Mouse (Mus musculus) stomach, embryonic 16.5 days (tissue): ENCODE measurements at regions not wholly inside any gene's neighbourhood (a gene's known extent, or its start where the extent isn't known, plus 50 kb on each side); places are given as distances from the start of the nearest gene placed in this dataset.

Source experiments
- ATAC-seq: fragments of 200-750 bp; cut with Nextera tagmentation; 2 replicates; pipeline ENCODE4 v1.8.0; 2017; ENCODE audit warnings: moderate number of reproducible peaks, moderate TSS enrichment; ENCODE audit not compliant: insufficient read depth, low FRiP score
- H3K27ac ChIP-seq: fragments of 300-500 bp; sonication (generic); 2 replicates; pipeline ENCODE4 v1.5.1; 2014; ENCODE audit warnings: low read length
- H3K27me3 ChIP-seq: fragments of 300-500 bp; sonication (generic); 2 replicates; pipeline ENCODE4 v1.6.1; 2014; ENCODE audit warnings: low read length, control low read depth, mixed read lengths; ENCODE audit not compliant: control insufficient read depth, insufficient read depth
- H3K36me3 ChIP-seq: fragments of 300-500 bp; sonication (generic); 2 replicates; pipeline ENCODE4 v1.6.1; 2014; ENCODE audit warnings: low read length; ENCODE audit not compliant: control insufficient read depth, insufficient read depth
- H3K4me1 ChIP-seq: fragments of 300-500 bp; sonication (generic); 2 replicates; pipeline ENCODE4 v1.6.1; 2014; ENCODE audit warnings: low read length, control low read depth, mixed read lengths; ENCODE audit not compliant: control insufficient read depth, insufficient read depth
- H3K4me2 ChIP-seq: fragments of 300-500 bp; sonication (generic); 2 replicates; pipeline ENCODE4 v1.6.1; 2014; ENCODE audit warnings: low read depth, low read length, mixed read lengths
- H3K4me3 ChIP-seq: fragments of 300-500 bp; sonication (generic); replicated peaks from 2 replicates; pipeline ENCODE4 v1.5.1; 2014; ENCODE audit warnings: mild to moderate bottlenecking, low read length
- H3K9ac ChIP-seq: fragments of 300-500 bp; sonication (generic); 2 replicates; pipeline ENCODE4 v1.6.1; 2014; ENCODE audit warnings: low read length
- H3K9me3 ChIP-seq: fragments of 300-500 bp; sonication (generic); replicated peaks from 2 replicates; pipeline ENCODE4 v1.6.1; 2016; ENCODE audit warnings: low read length, control low read depth; ENCODE audit not compliant: control insufficient read depth
- WGBS: fragments of 180-500 bp; shearing (Covaris S2); extraction: QIAGEN DNeasy Blood & Tissue Kit; methylation state at CpG from one replicate; pipeline ENCODE4 v1.1.7; 2014; 5-methylcytosine and 5-hydroxymethylcytosine counted together

- H3K9ac ChIP-seq = no peak overlapping the region
- no peaks in the 10 kb centered on the region for H3K27me3 ChIP-seq
- H3K9me3 ChIP-seq = no peaks in the 10 kb centered on the region
- 65% methylated on average over 1 of the region's 1 CpGs for WGBS
- H3K4me2 ChIP-seq = no peak overlapping the region
- H3K4me3 ChIP-seq = no peak overlapping the region
- no peaks in the 10 kb centered on the region for H3K36me3 ChIP-seq
- H3K27ac ChIP-seq = no peak overlapping the region
- peaks cover 6% of the 10 kb centered on the region for H3K4me1 ChIP-seq
- no peak for ATAC-seq
These were observed 96.6 kb upstream of the Jun start for GRCm38 (mm10) chr4:95148665-95149064.

GRCm38 (mm10) chr4:95151678-95152077, 99.7 kb upstream of the Jun start:
- Histone ChIP-seq H3K4me3 (no peak overlapping the region), H3K9ac (no peak overlapping the region), H3K27ac (no peak overlapping the region), H3K27me3 (no peaks in the 10 kb centered on the region), H3K4me2 (no peak overlapping the region), H3K36me3 (no peaks in the 10 kb centered on the region), H3K9me3 (no peaks in the 10 kb centered on the region), H3K4me1 (peaks cover 17% of the 10 kb centered on the region)
- ATAC-seq = no peak
- WGBS = 91% methylated on average over 8 of the region's 8 CpGs

GRCm38 (mm10) chr4:95152431-95153115, 100.6 kb upstream of the Jun start:
- Histone ChIP-seq H3K4me3 (no peak overlapping the region), H3K27ac (no peak overlapping the region), H3K36me3 (no peaks in the 10 kb centered on the region), H3K4me2 (no peak overlapping the region), H3K4me1 (peaks cover 20% of the 10 kb centered on the region), H3K9me3 (no peaks in the 10 kb centered on the region), H3K9ac (no peak overlapping the region), H3K27me3 (no peaks in the 10 kb centered on the region)
- no peak for ATAC-seq
- 75% methylated on average over 4 of the region's 4 CpGs for WGBS

GRCm38 (mm10) chr4:95153737-95154287, 101.8 kb upstream of the Jun start:
- Histone ChIP-seq H3K9me3 (no peaks in the 10 kb centered on the region), H3K4me3 (no peak overlapping the region), H3K4me1 (peaks cover 20% of the 10 kb centered on the region), H3K27me3 (no peaks in the 10 kb centered on the region), H3K9ac (peak overlapping the region; percentile 61), H3K27ac (peak overlapping the region; percentile 86), H3K4me2 (no peak overlapping the region), H3K36me3 (no peaks in the 10 kb centered on the region)
- ATAC-seq = peak; percentile 93
- WGBS = 10% methylated on average over 6 of the region's 6 CpGs

GRCm38 (mm10) chr4:95154377-95154776, 102.4 kb upstream of the Jun start:
- Histone ChIP-seq H3K4me3 (no peak overlapping the region), H3K4me2 (no peak overlapping the region), H3K27ac (peak overlapping the region; percentile 86), H3K9ac (peak overlapping the region; percentile 61), H3K4me1 (peaks cover 20% of the 10 kb centered on the region), H3K9me3 (no peaks in the 10 kb centered on the region), H3K27me3 (no peaks in the 10 kb centered on the region), H3K36me3 (no peaks in the 10 kb centered on the region)
- 51% methylated on average over 14 of the region's 14 CpGs for WGBS
- ATAC-seq = peak; percentile 16; the same call in 1 of the 2 replicates

- no peaks in the 10 kb centered on the region for H3K9me3 ChIP-seq
- no peak overlapping the region for H3K9ac ChIP-seq
- no peak overlapping the region for H3K4me2 ChIP-seq
- H3K36me3 ChIP-seq = no peaks in the 10 kb centered on the region
- H3K27ac ChIP-seq = no peak overlapping the region
- no peak for ATAC-seq
- no peak overlapping the region for H3K4me3 ChIP-seq
- 77% methylated on average over 2 of the region's 2 CpGs for WGBS
- H3K4me1 ChIP-seq = peaks cover 20% of the 10 kb centered on the region
- H3K27me3 ChIP-seq = no peaks in the 10 kb centered on the region
These were observed 103.2 kb upstream of the Jun start for GRCm38 (mm10) chr4:95155178-95155577.

- no peaks in the 10 kb centered on the region for H3K36me3 ChIP-seq
- no peak overlapping the region for H3K4me3 ChIP-seq
- no peak overlapping the region for H3K27ac ChIP-seq
- 82% methylated on average over 5 of the region's 5 CpGs for WGBS
- H3K9me3 ChIP-seq = no peaks in the 10 kb centered on the region
- no peak for ATAC-seq
- H3K27me3 ChIP-seq = no peaks in the 10 kb centered on the region
- no peak overlapping the region for H3K4me2 ChIP-seq
- no peak overlapping the region for H3K9ac ChIP-seq
- H3K4me1 ChIP-seq = peaks cover 20% of the 10 kb centered on the region
These were observed 103.8 kb upstream of the Jun start for GRCm38 (mm10) chr4:95155796-95156195.

GRCm38 (mm10) chr4:95156451-95157271, 104.6 kb upstream of the Jun start:
- WGBS = 33% methylated on average over 5 of the region's 5 CpGs
- Histone ChIP-seq H3K36me3 (no peaks in the 10 kb centered on the region), H3K4me1 (peaks cover 20% of the 10 kb centered on the region), H3K9ac (no peak overlapping the region), H3K9me3 (no peaks in the 10 kb centered on the region), H3K4me2 (no peak overlapping the region), H3K27ac (0 out of 2 replicates have a peak overlapping the region, but pooled peaks have one; percentile 21), H3K4me3 (no peak overlapping the region), H3K27me3 (no peaks in the 10 kb centered on the region)
- ATAC-seq = no peak
